Mouse (Mus musculus) megakaryocyte, embryonic 14.5 days (primary cell): Measurements from ENCODE around the gene Gtf2h1.

ENCODE experiments used
- FLI1 ChIP-seq: IDR thresholded peaks from 2 replicates; pipeline ENCODE4 v1.6.1; 2012; ENCODE audit warnings: low read length, inconsistent platforms, mixed read lengths
- GATA1 ChIP-seq: IDR thresholded peaks from 3 replicates; pipeline ENCODE4 v1.6.1; 2012; ENCODE audit warnings: mixed read lengths, low read length, inconsistent platforms, borderline replicate concordance

DNA sequence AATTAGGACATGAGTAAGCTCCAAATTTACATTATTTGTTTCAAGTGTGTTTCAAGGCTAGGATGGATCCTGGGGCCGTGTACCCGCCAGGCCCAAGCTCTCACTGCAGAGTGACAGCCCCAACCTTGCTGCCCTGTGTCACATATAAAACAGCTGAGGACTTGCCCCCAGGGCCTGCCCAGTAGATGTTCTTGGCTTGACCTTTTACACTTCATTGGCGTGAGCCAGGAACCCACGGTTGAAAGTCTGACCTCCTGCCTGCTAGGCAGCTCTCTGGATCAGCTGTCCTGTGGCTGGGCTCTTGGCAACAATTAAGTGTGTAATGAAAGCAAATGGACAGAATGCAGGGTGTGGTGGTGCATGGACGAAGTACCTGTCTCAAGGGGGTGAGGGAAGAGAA, 53.4 kb downstream of the Gtf2h1 start:
- TF ChIP-seq GATA1: no peak
- TF ChIP-seq FLI1: no peak
